Mouse (Mus musculus) skeletal muscle tissue, adult 2 months (tissue): ENCODE results near the gene Akr1b10.
"Not testable (repeated sequence)": the region's sequence is repeated elsewhere in the genome, so short reads cannot be mapped to it uniquely, and the experiment has no call there.

Source experiments
- DNase-seq: peaks from one replicate; pipeline ENCODE4 v3.0.0-alpha.2; 2012; ENCODE audit warnings: low read depth, low spot score

Akr1b10 gene

DNA sequence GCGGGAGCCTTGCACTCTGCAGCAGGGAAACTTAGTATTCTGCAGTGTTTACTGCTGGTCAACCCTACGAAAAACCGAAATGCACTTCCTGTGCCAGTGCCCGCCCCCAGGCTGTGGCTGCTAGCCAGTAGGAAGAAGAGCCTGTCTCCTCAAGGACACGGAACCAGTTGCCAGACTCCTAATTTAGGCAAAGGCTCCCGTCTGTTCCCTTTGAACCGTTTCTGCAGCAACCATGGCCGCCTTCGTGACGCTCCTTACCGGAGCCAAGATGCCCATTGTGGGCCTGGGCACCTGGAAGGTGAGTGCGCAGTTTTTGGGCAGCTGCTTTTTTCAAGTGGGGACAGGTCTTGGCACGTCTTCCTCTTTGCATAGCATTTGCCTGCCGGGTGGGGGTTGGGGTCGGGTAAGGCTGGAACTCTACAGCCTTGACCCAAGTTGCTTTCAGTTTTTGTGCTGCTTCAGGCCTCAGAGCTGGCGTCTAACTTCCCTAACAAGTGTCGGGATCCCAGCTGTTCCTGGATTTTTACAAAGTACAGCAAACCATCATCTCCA is at the start of gene Akr1b10:
Gene Akr1b10 (plus strand): TSS at position 109 of the 552 bp plus-strand sequence.
- DNase-seq, result peak; percentile 76

DNA sequence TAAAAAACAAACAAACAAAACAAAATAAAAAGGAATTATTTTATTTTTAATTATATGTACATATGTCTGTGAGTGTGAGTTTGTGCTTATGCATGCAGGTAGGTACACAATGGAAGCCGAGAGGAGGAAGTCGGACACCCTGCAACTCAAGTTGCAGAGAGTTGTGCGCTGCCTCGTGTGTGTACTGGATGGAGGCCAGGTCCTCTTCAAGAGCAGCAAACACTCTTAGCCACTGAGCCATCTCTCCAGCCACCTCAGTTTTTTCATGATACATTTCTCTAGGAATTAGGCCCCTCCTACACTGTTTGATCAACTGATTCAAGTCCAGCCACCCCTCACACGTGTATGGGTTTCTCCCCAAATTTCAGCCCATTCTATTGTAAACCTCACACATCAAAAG is 49.3 kb upstream of the Akr1b10 start:
- DNase-seq, result no peak

DNA sequence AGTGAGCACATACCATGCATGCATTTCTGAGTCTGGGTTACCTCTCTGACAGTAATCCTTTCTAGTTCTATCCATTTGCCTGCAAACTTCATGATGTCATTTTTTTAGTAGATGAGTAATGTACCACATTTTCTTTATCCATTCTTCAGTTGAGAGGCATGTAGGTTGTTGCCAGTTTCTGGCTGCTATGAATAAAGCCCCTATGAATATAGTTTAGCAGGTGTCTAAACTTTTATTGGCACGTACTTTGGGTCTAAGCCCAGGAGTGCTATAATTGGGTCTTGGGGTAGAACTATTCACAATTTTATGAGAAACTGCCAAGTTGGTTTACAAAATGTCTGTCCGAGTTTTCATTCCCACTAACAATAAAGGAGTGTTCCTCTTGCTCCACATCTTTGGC is 46.2 kb upstream of the Akr1b10 start:
- no peak for DNase-seq

DNA sequence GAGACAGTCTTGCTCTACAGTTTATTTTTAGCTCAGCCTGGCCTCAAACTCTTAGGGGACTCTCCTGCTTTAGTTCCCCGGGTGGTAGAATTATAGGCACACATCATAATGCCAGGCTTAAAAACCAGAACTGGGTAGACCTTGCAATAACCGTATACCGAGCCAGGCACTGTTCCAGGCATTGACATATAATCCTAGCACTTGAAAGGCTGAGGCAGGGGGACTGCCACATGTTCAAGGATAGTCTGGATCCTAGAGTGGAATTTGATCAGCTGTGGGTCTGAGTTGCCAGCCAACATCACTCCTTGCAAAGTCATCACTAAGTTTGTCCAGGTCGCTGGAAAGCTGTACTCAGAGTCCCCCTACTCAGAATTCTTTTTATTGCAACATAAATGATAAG is 42.0 kb upstream of the Akr1b10 start:
- DNase-seq, result no peak

DNA sequence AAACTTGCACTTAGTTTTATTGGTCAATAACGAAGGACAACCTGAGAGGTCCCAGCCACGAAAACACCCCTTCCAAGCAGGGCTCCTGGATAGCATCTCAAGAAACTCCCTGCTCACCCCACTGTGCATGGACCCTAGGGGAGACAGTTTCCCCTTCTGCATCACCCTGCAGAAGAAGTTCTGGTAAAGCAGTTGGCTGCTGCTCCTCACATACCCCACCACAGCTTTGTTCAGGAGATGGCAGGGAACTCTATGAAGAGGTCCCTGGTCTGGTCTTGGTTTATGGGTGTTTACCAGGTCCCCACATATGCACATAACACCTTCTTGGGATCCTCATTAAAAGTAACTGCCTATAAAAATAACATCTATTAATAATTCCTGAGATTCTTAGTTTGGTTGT is 41.5 kb upstream of the Akr1b10 start:
- no peak for DNase-seq

DNA sequence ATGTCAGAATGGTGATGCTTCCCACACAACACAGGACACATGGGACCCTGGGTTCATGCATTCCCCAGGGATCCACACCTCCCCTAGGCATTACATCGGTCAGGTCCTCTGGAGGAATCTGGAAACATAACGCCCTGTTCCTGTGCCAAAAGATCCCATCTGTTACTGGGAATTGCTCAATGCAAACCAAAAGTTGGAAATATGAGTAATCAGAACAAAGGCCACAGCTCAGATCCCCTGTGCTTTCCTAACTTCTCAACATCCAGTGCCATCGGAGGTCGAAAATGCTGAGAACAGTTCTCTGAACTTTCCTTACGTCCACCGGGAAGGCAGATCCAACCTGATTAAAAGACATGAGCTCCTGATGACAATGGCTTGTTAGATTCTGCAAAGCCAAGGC is 40.6 kb upstream of the Akr1b10 start:
- no peak for DNase-seq

DNA sequence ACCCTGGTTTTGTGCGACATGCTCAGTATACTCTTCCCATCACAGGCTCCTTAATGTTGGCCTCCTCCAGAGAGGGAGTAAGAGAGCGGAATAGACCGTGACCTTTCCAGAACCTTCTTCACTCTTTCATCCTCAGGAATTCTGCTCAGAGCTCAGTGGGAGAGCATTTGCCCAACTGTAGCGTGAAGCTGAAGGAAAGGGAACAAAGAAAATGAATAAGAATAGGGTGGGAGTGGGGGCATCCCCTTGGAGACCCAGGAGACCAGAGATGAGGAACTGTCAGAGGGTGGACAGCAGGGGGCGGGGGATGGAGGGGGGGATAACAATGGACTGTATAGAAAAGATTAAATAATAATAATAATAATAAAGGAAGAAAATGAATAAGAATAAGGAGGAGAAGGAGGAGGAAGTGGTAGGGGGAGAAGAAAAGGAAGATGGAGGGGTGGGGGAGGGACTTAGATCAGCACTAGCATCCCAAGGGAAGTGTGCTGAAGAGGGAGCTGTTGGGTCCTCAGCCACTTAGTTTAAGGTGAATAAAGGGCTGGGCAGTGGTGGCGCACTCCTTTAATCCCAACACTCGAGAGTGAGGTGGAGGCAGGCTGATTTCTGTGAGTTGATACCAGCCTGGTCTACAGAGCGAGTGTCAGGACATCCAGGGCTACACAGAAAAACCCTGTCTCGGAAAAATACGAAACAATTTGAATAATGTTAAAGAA is 39.7 kb upstream of the Akr1b10 start:
- DNase-seq, result no peak

DNA sequence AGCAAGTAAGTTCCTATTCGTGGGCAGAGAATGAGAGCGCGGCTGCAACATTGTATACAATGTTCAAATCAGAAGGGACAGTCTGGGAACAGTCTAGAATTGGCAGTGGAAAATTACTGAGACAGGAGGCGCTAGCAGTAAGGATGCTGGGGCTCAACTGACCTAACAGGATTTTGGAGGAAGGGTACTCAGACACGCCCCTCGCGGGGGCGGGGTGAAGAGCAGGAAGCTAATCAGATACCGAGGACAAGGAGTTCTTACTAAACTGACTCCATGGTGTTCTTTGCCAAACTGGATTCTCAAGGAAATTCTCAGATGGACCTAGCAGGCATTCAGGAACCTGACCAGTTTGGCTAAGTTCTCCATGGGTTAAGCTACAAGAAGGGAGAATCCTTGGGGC is 39.1 kb upstream of the Akr1b10 start:
- no peak for DNase-seq

DNA sequence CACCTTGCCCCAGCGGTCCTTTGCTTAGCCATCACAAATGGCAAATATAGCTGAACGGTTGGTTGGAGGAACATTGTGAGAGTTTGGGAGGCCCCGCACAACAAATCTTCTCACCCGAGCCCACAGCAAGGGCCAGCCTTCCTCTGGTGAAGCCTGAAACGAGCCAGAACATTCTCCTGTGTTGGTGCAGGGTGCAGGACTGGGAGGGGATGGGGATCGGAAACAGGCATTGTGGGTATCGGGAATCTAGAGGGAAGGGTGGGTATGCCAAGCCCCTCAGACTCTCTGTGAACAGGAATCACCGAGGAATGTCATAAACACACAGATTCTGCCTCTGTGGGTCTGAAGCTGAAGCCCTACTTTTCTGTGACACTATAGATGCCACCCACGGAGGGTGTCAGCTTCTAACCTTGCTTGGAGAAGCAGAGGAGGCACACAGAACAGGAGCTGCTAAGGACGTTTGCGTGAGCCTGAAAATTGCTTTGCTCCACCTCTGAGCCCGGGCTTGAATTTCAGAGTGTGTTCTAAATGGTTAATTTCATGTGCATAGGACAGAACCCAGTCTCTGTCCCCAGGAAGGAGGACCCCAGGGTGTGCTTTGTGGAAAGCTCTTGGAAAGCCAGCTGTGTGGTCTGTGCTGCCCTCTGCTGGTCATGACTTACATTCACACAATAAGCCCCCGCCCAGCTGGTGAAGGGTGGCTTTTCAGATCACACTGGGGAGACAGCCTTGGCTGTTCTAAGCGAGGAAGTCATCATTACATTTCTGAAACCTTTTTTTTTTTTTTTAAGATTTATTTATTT is 37.7 kb upstream of the Akr1b10 start:
- DNase-seq, result peak; percentile 54

DNA sequence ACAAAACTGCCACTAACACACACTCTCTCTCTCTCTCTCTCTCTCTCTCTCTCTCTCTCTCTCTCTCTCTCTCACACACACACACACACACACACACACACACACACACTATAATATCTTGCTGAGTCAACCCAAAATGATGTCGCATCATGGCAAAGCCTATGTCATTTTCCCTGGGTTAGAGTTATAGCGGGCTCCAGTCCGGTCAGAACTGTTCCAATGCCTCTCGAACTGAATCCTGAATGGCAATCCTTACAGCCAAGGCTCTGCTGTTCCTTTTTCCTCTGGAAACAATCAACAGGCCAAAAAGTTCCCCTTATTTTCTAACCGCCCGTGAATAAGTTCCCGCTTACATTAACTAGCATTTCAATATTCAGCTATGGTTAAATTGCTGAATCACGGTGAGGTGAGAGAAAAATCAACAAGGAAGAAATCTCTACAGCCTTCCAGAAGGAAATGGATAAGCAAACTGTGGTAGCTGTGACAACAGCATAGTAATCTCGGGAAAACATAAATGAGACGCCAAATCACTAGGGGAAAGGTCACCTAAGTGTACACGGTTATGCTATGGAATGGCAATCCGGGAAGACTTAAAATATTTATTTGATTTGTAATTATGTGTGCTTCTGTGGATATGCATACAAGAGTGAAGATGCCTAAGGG is 33.9 kb upstream of the Akr1b10 start:
- DNase-seq, result no peak

DNA sequence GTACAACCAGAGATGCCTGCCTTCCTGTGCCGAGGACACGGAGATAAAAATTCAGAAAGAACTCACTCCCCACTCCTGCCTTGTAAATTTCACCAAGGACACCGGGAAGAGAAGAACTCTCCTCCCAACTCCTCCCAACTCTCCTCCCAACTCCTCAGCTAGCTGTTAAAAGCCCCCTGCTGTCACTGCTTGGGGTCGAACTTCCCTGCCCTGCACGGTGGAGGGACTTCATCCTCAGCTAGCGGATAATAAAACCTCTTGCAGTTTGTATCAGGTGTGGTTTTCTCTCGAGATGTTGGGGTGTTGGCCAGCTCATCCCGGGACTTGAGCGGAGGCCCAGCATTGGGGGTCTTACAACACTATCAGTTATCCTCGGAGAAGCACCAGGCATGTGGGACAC is 32.5 kb upstream of the Akr1b10 start:
- not testable (repeated sequence) for DNase-seq

DNA sequence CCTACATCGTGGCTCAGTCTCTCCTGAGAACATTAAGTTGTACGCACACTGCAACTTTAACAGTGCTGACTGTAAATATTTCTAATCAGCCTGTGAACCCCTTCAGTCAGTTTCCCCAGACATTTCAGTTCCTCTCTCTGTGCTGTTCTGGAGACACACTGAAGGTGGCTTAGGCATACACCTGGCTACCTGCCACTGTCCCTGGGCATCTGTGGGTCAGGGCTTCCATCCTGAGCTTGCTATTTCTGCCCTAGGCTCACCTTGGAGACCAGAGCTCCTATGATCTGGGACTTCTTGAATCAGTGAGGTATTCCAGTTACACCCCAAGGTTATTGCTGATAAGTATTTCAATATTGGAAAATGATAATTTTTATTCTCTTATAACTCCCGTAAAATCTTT is 31.6 kb upstream of the Akr1b10 start:
- no peak for DNase-seq

DNA sequence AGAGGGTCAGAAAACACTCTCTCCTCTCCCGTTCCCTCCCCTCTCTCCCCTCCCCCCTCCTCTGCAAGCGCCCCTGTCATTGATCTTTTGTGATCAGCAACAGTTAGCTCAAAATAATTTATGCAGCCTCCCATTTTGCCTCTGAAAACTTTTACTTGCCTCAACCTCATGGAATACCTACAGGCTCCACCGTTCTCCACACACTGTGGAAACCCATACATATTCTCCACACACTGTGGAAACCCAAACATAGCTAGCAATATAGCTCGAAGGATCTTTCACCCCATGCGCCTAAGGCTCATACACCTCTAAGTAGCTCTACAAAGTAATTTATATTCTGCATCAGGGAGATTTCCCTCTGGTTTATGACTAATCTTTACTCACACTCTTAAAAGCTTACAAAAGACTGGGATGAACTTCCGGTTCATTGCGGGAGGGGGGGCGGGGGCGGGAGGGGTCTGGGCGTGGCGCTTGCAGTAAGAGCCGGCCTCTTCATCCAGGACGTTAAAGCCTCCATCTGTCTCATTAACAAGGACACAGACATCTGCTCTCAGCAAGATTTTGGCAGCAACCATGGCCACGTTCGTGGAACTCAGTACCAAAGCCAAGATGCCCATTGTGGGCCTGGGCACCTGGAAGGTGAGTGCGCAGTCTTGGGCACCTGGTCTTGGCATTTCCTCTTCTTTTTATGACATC is 30.2 kb upstream of the Akr1b10 start, which contains the start of gene Akr1b8:
Gene Akr1b8 (plus strand): TSS at position 462 of the 696 bp plus-strand sequence.
- DNase-seq, result no peak

DNA sequence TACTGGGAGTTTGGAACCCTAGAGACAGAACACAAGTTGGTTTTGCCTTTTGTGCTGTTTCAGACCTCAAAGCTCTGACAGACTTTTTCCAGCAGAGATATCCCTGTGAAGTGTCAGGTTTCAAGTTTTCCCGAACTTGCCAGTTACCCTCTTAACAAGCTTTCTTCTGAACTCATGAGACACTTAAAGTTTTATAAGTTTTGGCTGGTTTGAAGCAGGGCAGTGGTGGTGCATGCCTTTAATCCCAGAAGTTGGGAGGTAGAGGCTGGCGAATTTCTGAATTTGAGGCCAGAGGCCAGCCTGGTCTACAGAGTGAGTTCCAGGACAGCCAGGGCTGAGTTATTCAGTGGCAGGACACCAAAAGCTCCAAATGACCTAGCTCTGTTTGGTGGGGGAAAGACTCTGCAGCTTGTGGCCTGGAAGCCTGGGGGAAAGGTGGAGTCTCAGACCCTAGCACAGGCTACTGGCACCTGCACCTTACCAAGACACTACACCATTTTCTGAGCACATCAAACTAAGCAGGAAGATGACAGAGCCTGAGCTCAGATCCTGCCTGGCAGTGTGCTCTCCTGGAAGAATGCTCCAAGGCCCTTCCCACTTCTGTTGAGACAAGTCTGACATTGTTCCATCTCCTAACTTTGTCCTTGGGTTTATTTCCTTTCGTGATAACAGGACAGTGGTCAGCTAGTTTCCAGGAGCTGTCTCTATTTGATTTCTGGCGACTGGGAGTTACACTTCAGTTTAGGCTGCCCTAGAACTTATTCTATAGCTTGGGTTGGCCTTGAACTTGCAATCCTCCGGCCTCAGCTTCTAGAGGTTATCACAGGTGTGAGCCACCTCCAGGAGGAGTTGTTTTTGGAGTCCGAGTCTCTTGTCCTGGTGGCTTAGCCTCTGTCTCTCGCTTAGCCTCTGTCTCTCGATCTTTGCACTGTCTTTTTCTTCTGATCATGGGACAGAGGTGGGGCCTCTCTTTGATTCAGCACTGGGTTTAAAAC is 29.4 kb upstream of the Akr1b10 start:
- no peak for DNase-seq

DNA sequence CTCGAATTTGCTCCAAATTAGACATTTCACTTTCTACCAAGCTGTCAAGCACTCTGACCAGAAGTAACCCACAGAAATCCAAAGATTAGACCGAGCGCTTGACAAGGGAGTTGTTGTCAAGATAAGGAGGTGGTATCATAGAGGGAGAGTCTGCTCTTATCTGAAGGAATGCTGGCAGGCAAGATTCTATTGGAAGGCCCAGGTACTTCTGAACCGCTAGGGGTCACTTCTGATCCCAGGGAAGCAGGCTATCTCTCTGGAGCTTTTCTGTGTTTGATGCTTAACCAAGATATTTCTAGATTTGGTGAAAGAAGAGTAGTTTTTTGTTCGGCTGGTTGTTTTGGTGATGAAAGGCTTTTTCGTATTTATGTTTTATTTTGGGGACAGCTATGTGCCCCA is 28.7 kb upstream of the Akr1b10 start:
- DNase-seq, result no peak

DNA sequence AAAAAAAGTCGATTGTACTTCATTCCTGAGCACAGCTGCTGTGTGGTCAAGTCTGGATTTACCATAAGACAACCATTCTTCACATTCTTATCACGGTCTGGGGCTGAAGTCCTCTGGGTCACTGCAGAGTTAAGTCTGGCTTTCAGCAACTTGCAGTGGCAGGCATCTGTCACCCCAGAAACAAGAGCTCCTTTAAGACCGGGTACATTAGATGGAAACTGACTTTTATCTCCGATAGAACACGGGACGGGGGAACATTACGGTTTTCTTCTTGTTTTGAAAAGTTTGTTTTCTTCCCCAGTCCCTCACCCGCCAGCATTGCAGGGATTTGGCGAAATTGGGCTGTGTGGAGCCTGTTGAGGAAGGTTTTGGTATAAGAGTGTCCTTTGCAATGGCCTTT is 28.2 kb upstream of the Akr1b10 start:
- DNase-seq, result no peak

DNA sequence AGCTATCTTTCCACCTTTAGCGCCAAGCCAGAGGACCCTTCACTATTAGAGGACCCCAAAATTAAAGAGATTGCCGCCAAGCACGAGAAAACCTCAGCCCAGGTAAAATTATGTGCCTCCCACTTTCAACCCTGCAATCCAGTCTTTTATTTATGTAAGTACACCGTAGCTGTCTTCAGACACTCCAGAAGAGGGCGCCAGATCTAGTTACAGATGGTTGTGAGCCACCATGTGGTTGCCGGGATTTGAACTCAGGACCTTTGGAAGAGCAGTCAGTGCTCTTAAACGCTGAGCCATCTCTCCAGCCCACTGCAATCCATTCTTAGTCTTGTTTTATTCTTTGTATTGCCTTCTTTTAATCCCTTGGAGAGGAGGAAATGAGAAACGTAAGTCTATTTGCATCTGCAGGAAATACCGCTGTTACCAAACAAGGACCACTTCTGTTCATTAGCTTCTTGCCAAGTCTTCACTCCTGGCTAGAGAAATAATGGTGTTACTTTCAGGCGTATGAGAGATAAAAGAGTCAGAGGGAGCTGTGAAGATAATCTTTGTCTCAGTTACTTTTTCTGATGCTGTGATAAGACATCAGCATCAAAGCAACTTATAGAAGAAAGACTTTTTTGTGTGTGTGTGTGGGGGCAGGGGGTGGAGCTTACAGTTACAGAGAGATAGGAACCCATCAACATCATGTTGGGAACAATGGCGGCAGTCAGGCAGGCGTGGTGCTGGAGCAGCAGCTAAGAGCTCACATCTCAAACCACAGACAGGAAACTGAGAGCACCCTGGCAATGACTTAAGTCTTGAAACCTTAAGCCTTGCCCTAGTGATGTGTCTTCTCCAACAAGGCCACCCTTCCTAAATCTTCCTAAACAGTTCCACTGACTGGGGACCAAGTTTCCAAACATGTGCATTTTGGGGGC is 19.5 kb upstream of the Akr1b10 start:
- DNase-seq, result no peak

DNA sequence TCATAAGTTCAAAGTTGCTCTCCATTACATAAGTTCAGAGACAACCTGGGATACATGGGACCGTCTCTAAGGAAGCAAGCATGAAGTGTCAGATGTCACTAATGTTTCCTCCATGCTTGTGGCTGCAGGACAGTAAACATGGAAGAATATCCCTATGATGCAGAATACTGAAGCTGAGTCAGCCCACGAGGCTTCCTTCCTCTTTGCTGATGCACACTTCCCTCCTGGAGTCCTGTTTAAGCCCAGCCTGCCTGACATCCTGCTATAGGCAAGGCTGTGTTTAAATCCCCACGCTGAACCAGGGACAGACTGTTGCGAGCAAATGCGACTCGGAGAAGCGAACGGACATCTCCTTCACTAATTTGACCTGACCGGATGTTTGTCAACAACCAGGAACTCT is 16.0 kb upstream of the Akr1b10 start:
- peak; percentile 35 for DNase-seq

DNA sequence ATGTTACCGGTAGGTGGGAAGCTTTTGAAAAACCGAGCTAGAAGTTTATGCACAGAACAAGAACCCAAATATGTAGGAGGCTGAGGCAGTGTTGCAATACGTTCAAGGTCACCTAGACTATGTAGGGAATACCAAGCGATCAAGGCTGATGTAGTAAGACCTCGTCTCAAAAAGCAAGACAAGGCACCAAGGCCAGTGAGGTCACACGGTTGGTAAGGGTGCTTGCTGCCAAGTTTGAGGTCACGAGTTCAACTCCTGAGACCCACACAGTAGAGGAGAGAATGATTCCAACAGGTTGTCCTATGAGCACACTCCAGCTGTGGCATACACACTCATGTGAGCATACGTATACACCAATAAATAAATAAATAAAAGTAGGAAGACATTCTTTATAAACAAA is 13.9 kb upstream of the Akr1b10 start:
- no peak for DNase-seq
